Mouse (Mus musculus): ENCODE measurements around the gene Zfp664.

Gene Zfp664

GRCm38 (mm10) chr5:124872033-124872432, 9.5 kb downstream of the Zfp664 start:
- peak; percentile 34 for DNase-seq (ENCODE audit: low spot score)

GRCm38 (mm10) chr5:124873096-124873495, 10.6 kb downstream of the Zfp664 start:
- DNase-seq (ENCODE audit: low spot score) = no peak

- DNase-seq (ENCODE audit: low spot score) = no peak
Measured at GRCm38 (mm10) chr5:124873890-124874601, 11.6 kb downstream of the Zfp664 start.

- no peak for DNase-seq (ENCODE audit: low spot score)
Measured at GRCm38 (mm10) chr5:124879251-124879650, 16.8 kb downstream of the Zfp664 start.

GRCm38 (mm10) chr5:124879801-124880200, 17.3 kb downstream of the Zfp664 start:
- no peak for DNase-seq (ENCODE audit: low spot score)

- DNase-seq (ENCODE audit: low spot score) = no peak
Measured at GRCm38 (mm10) chr5:124883877-124884276, 21.4 kb downstream of the Zfp664 start.

GRCm38 (mm10) chr5:124888661-124889060, 26.2 kb downstream of the Zfp664 start:
- no peak for DNase-seq (ENCODE audit: low spot score)

GRCm38 (mm10) chr5:124891921-124892370, 29.5 kb downstream of the Zfp664 start:
- no peak for DNase-seq (ENCODE audit: low spot score)

GRCm38 (mm10) chr5:124896135-124896534, 33.6 kb downstream of the Zfp664 start:
- no peak for DNase-seq (ENCODE audit: low spot score)

- DNase-seq (ENCODE audit: low spot score) = peak; percentile 87
Measured at GRCm38 (mm10) chr5:124899945-124900631, 37.6 kb downstream of the Zfp664 start.

GRCm38 (mm10) chr5:124900738-124901490, 38.4 kb downstream of the Zfp664 start:
- DNase-seq (ENCODE audit: low spot score) = no peak

- DNase-seq (ENCODE audit: low spot score) = no peak
Measured at GRCm38 (mm10) chr5:124901675-124902074, 39.2 kb downstream of the Zfp664 start.

- no peak for DNase-seq (ENCODE audit: low spot score)
Measured at GRCm38 (mm10) chr5:124902195-124902594, 39.7 kb downstream of the Zfp664 start.

- DNase-seq (ENCODE audit: low spot score) = no peak
Measured at GRCm38 (mm10) chr5:124903852-124904251, 41.4 kb downstream of the Zfp664 start.

- no peak for DNase-seq (ENCODE audit: low spot score)
Measured at GRCm38 (mm10) chr5:124906890-124907289, 44.4 kb downstream of the Zfp664 start.

- peak; percentile 66 for DNase-seq (ENCODE audit: low spot score)
Measured at GRCm38 (mm10) chr5:124908860-124909259, 46.4 kb downstream of the Zfp664 start.

GRCm38 (mm10) chr5:124912276-124912675, 49.8 kb downstream of the Zfp664 start:
- DNase-seq (ENCODE audit: low spot score) = no peak

- DNase-seq (ENCODE audit: low spot score) = no peak
Measured at GRCm38 (mm10) chr5:124912946-124913933, 50.7 kb downstream of the Zfp664 start.

- DNase-seq (ENCODE audit: low spot score) = no peak
Measured at GRCm38 (mm10) chr5:124919798-124920197, 57.3 kb downstream of the Zfp664 start.

GRCm38 (mm10) chr5:124921410-124921809, 58.9 kb downstream of the Zfp664 start:
- no peak for DNase-seq (ENCODE audit: low spot score)

Measured in ovary, postnatal 14 days (tissue).